Mouse (Mus musculus) cerebellum, adult 2 months (tissue): ENCODE measurements around the gene Gng7.

Experiments used
- CTCF ChIP-seq: fragments of 200-500 bp; IDR thresholded peaks from 2 replicates; pipeline ENCODE4 v1.5.1; 2011; ENCODE audit warnings: low read depth, mild to moderate bottlenecking, control low read depth, low read length, moderate library complexity, borderline replicate concordance; ENCODE audit not compliant: insufficient read depth
- POLR2A ChIP-seq: fragments of 200-500 bp; IDR thresholded peaks from 2 replicates; pipeline ENCODE4 v1.6.1; 2011; ENCODE audit warnings: low read length, control low read depth, borderline replicate concordance; ENCODE audit not compliant: insufficient read depth

DNA sequence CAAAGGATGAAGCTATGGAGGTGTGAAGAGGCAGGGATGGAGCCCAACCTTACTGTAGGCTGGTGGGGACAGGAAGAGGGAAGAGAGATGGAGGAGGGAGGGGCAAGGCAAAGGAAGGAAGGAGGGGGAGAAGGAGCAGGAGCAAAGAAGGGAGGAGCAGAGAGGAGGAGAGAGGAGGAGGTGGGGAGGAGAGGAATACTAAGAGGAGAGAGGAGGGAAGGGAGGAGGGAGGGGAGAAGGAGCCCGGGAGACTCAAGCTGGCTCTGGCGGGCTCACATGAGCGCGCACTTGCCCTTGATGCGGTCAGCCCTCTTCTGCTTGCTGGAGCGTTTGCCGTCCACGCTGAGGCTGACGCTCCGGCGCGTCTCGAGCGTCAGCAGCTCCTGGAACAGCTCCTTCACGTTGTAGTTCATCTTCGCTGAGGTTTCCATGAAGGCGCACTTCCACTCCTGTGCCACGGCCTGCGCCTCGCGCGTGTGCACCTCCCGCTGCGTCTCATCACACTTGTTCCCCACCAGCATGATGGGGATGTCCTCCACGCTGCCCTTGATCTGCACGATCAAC, 6.9 kb upstream of the Gng7 start:
- no peak for TF ChIP-seq CTCF
- no peak for TF ChIP-seq POLR2A
